Mouse (Mus musculus): Measurements from ENCODE around the gene Dhh. TPM values are rescaled to one million over a fixed set of nuclear protein-coding genes. Genes with fewer than 3 reads are reported as not detected.
"Not testable (repeated sequence)": the region's sequence is repeated elsewhere in the genome, so short reads cannot be mapped to it uniquely, and the experiment has no call there.

Gene Dhh
- 1.7 and 2.4 TPM in 2 replicates for polyA plus RNA-seq (2015; fragmentation: Nextera tagmentation; extraction: Ambion mirVana)

DNA sequence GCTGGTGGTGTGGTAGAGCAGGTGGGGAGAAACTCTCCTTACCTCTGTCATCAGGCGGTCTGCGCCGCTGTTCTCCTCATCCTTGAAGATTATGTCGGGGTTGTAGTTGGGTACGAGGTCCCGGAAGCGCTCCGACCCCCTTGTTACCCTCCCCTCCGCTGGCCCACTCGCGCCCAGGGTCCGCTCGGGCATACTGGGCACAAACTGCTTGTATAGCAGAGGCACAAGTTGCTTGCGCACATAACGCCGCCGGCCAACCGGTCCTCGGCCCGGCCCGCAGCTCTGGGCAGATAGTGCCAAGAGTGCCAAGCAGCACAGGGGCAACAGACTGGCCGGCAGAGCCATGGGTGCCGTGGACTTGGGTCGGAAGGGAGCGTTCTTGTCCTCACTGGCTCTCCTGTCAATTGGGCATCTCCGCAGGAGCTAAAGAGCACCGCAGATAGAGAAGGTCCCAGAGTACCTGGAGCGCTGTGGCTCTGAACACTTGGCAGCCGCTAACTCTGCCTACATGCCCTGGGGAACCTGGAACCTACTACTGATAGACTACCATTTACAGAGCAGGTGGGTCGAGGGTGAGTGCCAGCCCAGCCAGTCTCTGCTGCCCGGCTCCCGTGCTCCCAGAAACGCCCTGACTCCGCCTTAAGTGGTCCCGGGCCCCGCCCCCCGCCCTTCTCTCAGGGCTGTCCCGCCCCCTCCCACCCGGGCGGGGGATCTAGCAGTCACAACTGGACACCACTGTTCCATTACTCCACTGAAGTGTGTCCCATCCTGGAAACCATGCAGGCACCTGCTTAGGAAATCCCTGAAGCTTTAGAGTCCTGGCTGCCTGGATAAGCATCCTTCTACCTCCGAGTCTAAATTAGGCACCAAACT lies at the start of gene Dhh:
Dhh (minus strand) TSS at position 613 of the 873 bp plus-strand sequence.
- no peak within 1 kb of the TSS for H3K27ac ChIP-seq (replicated peaks)
- peak within 1 kb of the TSS; percentile 25 for H3K4me3 ChIP-seq (replicated peaks)
- H3K4me1 ChIP-seq: peaks cover 44% of the 10 kb centered on the region
- 0 out of 2 replicates have a peak, but pooled peaks cover 5% of the 10 kb centered on the region for H3K36me3 ChIP-seq
- peak within 1 kb of the TSS; percentile 40 for H3K4me2 ChIP-seq (replicated peaks)
- no peaks in the 10 kb centered on the region for H3K9me3 ChIP-seq (replicated peaks)
- peaks cover 72% of the 10 kb centered on the region for H3K27me3 ChIP-seq
- H3K9ac ChIP-seq: no peak within 1 kb of the TSS
- no peak for ATAC-seq (ENCODE audit: insufficient number of reproducible peaks, low FRiP score, low TSS enrichment, low read depth)
- WGBS: under 1% methylated on average over 41 of the region's 41 CpGs

DNA sequence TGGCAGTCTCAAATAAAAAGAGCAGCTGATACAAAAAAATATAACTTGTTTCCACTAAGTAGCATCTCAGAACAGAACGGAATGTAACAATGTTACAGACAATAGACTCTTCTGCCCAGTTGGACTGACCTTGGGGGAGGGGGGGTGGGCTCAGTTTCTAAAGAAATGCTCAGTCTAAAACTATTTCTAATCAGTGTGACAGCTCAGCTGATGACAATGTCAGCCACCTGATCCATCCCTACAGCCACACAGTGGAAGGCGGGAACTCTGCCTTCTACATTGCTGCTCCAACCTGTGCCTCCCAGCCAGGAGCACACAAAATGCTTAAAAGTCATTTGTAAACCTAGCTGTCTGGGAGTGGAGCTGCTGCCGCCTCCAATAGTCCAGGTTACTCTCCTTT lies 49.5 kb upstream of the Dhh start:
- no peak overlapping the region for H3K4me3 ChIP-seq (replicated peaks)
- peaks cover 10% of the 10 kb centered on the region for H3K36me3 ChIP-seq
- no peaks in the 10 kb centered on the region for H3K9me3 ChIP-seq (replicated peaks)
- H3K4me2 ChIP-seq (replicated peaks): no peak overlapping the region
- WGBS: 52% methylated on average over 3 of the region's 3 CpGs
- H3K27me3 ChIP-seq: no peaks in the 10 kb centered on the region
- ATAC-seq (ENCODE audit: insufficient number of reproducible peaks, low FRiP score, low TSS enrichment, low read depth): no peak
- peaks cover 6% of the 10 kb centered on the region; the same call in 1 of the 2 replicates for H3K4me1 ChIP-seq
- no peak overlapping the region for H3K9ac ChIP-seq
- H3K27ac ChIP-seq (replicated peaks): no peak overlapping the region

DNA sequence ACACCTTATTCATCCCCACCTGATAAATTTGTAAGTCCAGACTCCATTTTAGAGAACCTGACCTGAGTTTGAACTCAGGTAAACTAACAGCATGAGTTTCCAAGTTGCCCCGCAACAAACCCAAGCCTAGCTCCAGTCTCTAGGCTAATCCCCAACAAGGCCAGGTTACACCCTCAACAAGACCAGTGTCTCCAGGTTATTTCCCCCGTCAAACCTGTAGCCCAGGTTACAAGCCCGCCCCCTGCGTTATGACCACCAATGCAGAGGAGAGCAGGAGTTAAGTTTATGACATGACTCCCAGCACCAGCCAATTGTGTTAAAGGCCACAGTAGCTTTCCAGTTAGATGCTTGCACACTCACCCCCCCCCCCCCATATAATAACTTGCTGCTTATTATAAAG lies 44.8 kb upstream of the Dhh start:
- no peak for ATAC-seq (ENCODE audit: insufficient number of reproducible peaks, low FRiP score, low TSS enrichment, low read depth)
- Histone ChIP-seq H3K36me3 (no peaks in the 10 kb centered on the region), H3K27ac (replicated peaks) (no peak overlapping the region), H3K9ac (no peak overlapping the region), H3K27me3 (no peaks in the 10 kb centered on the region), H3K4me3 (replicated peaks) (no peak overlapping the region), H3K4me1 (no peaks in the 10 kb centered on the region), H3K4me2 (replicated peaks) (no peak overlapping the region), H3K9me3 (replicated peaks) (no peaks in the 10 kb centered on the region)
- 60% methylated on average over 4 of the region's 4 CpGs for WGBS

DNA sequence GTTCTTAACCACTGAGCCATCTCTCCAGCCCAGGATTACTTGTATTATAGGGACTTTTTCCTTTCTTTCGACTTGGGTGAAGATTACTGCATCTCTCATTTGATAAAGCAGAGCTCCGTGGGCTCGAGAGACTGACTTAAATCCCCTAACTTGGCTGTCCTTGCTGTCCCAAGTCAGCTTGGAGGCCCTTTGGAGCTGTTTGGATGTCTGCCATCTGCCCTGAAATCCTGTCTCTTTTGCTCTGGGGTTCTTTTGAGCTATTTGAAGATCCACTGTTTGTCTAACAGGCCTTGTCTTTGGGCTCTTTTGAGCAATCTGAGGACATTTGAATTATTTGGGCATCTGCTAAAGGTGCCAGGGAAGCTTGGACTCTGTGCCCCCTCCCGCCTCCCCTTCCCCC lies 43.7 kb upstream of the Dhh start:
- no peak overlapping the region for H3K27ac ChIP-seq (replicated peaks)
- WGBS: 79% methylated on average over 4 of the region's 4 CpGs
- H3K9me3 ChIP-seq (replicated peaks): no peaks in the 10 kb centered on the region
- no peaks in the 10 kb centered on the region for H3K27me3 ChIP-seq
- no peaks in the 10 kb centered on the region for H3K36me3 ChIP-seq
- no peak for ATAC-seq (ENCODE audit: insufficient number of reproducible peaks, low FRiP score, low TSS enrichment, low read depth)
- no peak overlapping the region for H3K9ac ChIP-seq
- no peak overlapping the region for H3K4me2 ChIP-seq (replicated peaks)
- no peak overlapping the region for H3K4me3 ChIP-seq (replicated peaks)
- no peaks in the 10 kb centered on the region for H3K4me1 ChIP-seq

DNA sequence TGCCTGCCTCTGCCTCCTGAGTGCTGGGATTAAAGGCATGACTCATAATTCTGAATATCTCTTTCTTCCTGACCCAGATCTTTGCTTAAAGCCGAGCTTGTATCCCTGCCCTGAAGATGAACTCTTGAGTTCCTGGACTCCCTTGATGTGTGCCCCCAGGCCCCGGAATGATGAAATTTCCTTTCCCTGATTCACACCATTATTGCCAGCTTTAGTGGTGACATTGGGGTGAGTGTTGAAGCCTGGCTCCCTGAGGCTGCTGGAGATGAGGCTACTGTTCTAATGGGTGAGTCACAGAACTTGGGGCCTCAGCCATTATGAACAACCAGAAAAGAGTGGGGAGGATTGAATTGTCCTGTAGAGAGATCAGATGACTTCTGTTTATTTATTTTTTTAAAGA lies 43.2 kb upstream of the Dhh start:
- Histone ChIP-seq H3K9ac (no peak overlapping the region), H3K9me3 (replicated peaks) (no peaks in the 10 kb centered on the region), H3K27me3 (no peaks in the 10 kb centered on the region), H3K4me3 (replicated peaks) (no peak overlapping the region), H3K4me2 (replicated peaks) (no peak overlapping the region), H3K27ac (replicated peaks) (no peak overlapping the region), H3K4me1 (no peaks in the 10 kb centered on the region), H3K36me3 (no peaks in the 10 kb centered on the region)
- no peak for ATAC-seq (ENCODE audit: insufficient number of reproducible peaks, low FRiP score, low TSS enrichment, low read depth)
- 47% methylated on average over 2 of the region's 2 CpGs for WGBS

DNA sequence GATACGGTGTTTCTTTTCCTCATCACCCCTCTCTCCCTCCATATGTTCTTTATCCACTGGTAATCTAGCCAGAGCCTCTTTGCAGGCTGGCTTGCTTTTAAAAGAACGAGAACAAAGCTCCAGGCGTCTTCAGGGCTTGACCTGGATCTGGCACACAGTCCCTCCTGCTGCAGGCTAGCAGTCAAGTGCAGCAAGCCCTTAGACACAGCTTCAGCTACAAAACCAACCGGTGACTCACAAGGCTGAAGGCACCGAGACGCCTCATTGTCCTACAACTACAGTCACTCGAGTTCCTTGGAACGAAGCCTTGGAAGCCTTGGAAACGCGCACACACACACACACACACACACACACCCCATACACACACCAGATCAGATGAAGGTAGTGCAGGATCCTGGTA lies 42.5 kb upstream of the Dhh start:
- H3K4me3 ChIP-seq (replicated peaks): no peak overlapping the region
- H3K27ac ChIP-seq (replicated peaks): no peak overlapping the region
- H3K27me3 ChIP-seq: no peaks in the 10 kb centered on the region
- H3K36me3 ChIP-seq: no peaks in the 10 kb centered on the region
- H3K9ac ChIP-seq: no peak overlapping the region
- H3K4me2 ChIP-seq (replicated peaks): no peak overlapping the region
- no peak for ATAC-seq (ENCODE audit: insufficient number of reproducible peaks, low FRiP score, low TSS enrichment, low read depth)
- H3K9me3 ChIP-seq (replicated peaks): no peaks in the 10 kb centered on the region
- WGBS: 64% methylated on average over 10 of the region's 10 CpGs
- H3K4me1 ChIP-seq: peaks cover 2% of the 10 kb centered on the region

DNA sequence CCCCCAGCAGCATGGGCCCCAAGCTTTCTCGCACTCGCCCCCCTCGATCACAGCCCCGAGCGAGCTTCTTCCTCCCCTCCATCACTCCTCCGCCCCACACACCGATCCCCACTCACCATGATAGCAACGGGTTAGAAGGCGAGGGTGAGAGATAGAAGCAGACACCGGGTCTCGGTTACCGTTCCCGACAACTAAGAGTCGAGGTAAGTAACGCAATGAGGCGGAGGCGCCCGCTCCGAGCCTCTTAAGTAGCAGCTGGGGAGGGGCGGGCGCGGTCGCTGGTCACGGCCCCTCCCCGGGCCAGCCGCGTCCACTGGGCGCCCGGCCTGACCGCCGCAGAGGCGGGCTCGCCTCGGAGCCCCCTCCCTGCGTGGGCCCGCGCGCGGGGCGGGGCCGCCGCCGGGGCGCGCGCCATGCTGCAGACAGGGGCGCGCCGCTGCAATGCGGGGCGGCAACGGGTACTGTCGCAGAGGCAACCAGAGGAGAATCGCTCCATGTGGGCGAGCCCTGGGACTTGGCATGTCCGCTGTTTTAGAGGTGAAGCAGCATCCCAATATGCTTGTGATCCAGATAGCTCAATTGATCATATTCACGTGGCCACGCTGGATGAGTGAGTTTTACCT lies 36.0 kb upstream of the Dhh start, which contains the start of gene Tuba1b:
Tuba1b (minus strand) TSS at position 349 of the 623 bp plus-strand sequence.
- Histone ChIP-seq H3K9ac (peak within 1 kb of the TSS; percentile 90), H3K4me3 (replicated peaks) (peak within 1 kb of the TSS; percentile 84), H3K27me3 (no peaks in the 10 kb centered on the region), H3K27ac (replicated peaks) (peak within 1 kb of the TSS; percentile 100), H3K36me3 (peaks cover 14% of the 10 kb centered on the region; the same call in 1 of the 2 replicates), H3K4me2 (replicated peaks) (peak within 1 kb of the TSS; percentile 90), H3K4me1 (peaks cover 19% of the 10 kb centered on the region), H3K9me3 (replicated peaks) (no peaks in the 10 kb centered on the region)
- under 1% methylated on average over 57 of the region's 58 CpGs for WGBS
- peak; percentile 96 for ATAC-seq (ENCODE audit: insufficient number of reproducible peaks, low FRiP score, low TSS enrichment, low read depth)

DNA sequence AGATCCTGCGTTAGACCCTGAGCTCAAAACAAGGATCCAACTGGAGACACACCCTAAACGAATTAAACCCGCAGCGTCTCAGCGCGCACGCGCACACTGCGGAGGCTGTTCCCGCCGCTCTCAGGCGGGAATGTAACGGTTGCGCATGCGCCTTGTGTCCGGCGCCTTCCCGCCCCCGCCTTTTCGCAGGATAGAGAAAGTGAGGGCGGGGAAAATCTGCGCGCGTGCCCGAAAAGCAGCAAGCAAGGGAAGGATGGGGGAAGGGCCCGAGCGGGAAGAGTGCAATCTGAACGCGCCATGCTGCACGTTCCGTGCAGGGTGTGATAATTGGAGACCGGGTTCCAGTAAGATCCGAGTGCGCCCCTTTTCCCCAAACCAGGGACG lies 35.5 kb upstream of the Dhh start:
- H3K9ac ChIP-seq: peak overlapping the region; percentile 90
- WGBS: under 1% methylated on average over 35 of the region's 35 CpGs
- peak overlapping the region; percentile 100 for H3K27ac ChIP-seq (replicated peaks)
- H3K9me3 ChIP-seq (replicated peaks): no peaks in the 10 kb centered on the region
- H3K4me1 ChIP-seq: peaks cover 23% of the 10 kb centered on the region
- H3K4me3 ChIP-seq (replicated peaks): peak overlapping the region; percentile 84
- peaks cover 14% of the 10 kb centered on the region; the same call in 1 of the 2 replicates for H3K36me3 ChIP-seq
- peak overlapping the region; percentile 90 for H3K4me2 ChIP-seq (replicated peaks)
- no peaks in the 10 kb centered on the region for H3K27me3 ChIP-seq
- ATAC-seq (ENCODE audit: insufficient number of reproducible peaks, low FRiP score, low TSS enrichment, low read depth): peak; percentile 82

DNA sequence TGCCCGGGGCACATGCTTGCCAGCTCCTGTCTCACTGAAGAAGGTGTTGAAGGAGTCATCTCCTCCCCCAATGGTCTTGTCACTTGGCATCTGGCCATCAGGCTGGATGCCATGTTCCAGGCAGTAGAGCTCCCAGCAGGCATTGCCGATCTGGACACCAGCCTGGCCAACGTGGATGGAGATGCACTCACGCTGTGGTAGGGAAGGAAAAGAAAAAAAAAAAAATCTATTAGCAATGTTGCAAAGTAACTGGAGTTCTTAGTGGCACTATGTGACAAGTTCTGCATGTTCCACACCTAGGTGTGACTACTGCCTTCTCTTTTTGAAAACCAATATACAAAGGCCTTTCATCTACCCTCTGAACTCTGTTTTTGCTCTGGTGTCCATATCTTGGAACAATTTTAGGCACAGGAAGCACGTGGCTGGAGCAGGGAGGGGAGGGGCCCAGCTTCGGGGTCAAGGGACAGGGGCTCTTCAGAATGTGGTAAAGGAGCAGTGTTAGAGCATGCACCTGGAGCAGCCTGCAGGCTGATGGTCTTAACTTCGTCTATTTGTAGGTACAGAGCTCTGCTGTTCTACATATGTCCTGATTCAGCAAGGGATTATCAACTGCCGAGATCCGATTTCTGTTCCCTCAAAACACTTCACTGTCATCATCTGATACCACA lies 34.8 kb upstream of the Dhh start:
- H3K36me3 ChIP-seq: peaks cover 14% of the 10 kb centered on the region; the same call in 1 of the 2 replicates
- peak overlapping the region; percentile 90 for H3K4me2 ChIP-seq (replicated peaks)
- not testable (repeated sequence) for H3K27me3 ChIP-seq; ATAC-seq (ENCODE audit: insufficient number of reproducible peaks, low FRiP score, low TSS enrichment, low read depth); H3K9me3 ChIP-seq (replicated peaks)
- peak overlapping the region; percentile 84 for H3K4me3 ChIP-seq (replicated peaks)
- 6% methylated on average over 8 of the region's 9 CpGs for WGBS
- peaks cover 27% of the 10 kb centered on the region for H3K4me1 ChIP-seq
- H3K9ac ChIP-seq: peak overlapping the region; percentile 90
- H3K27ac ChIP-seq (replicated peaks): peak overlapping the region; percentile 100

DNA sequence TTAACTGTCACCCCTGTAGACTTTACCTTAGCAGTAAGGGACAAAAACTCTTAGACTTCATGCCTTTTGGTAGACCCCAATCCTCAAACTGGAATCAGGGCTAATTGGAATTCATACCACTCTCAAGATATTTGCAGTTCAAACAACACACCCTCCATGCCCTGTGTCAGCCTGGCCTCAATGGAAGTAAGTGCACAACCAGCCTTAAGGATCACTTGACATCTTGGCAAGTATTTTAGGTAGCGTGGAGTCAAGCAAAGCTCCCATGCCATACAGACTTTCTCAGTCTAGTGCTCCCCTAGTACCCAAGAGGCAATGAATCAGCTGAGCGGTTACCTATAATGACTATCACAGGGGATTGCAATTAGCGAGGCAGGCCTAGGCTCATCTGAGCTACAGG lies 32.7 kb upstream of the Dhh start:
- 0 out of 2 replicates have a peak overlapping the region, but pooled peaks have one; percentile 39 for H3K27ac ChIP-seq (replicated peaks)
- no peak for ATAC-seq (ENCODE audit: insufficient number of reproducible peaks, low FRiP score, low TSS enrichment, low read depth)
- 69% methylated on average over 3 of the region's 3 CpGs for WGBS
- peaks cover 27% of the 10 kb centered on the region for H3K4me1 ChIP-seq
- H3K9me3 ChIP-seq (replicated peaks): no peaks in the 10 kb centered on the region
- peaks cover 14% of the 10 kb centered on the region; the same call in 1 of the 2 replicates for H3K36me3 ChIP-seq
- no peak overlapping the region for H3K4me3 ChIP-seq (replicated peaks)
- H3K9ac ChIP-seq: no peak overlapping the region
- H3K4me2 ChIP-seq (replicated peaks): no peak overlapping the region
- H3K27me3 ChIP-seq: no peaks in the 10 kb centered on the region
